Mouse (Mus musculus) hindbrain, embryonic 14.5 days (tissue): ENCODE data around the gene Tifab. TPM values are rescaled to one million over a fixed set of nuclear protein-coding genes. Genes with fewer than 3 reads are reported as not detected.

Experiments used
- ATAC-seq: fragments of 200-750 bp; cut with Nextera tagmentation; 2 replicates; pipeline ENCODE4 v1.8.0; 2017; ENCODE audit warnings: moderate number of reproducible peaks, mild to moderate bottlenecking, moderate TSS enrichment, moderate library complexity; ENCODE audit not compliant: low FRiP score
- DNase-seq: peaks from one replicate; pipeline ENCODE4 v3.0.0-alpha.2; 2015; ENCODE audit warnings: low spot score
- H3K27ac ChIP-seq: fragments of 300-500 bp; sonication (generic); 2 replicates; pipeline ENCODE4 v1.5.1; 2014; ENCODE audit warnings: mild to moderate bottlenecking, moderate library complexity
- H3K27me3 ChIP-seq: fragments of 300-500 bp; sonication (generic); 2 replicates; pipeline ENCODE4 v1.6.1; 2014; ENCODE audit warnings: mild to moderate bottlenecking, low read length, mixed read lengths; ENCODE audit not compliant: control insufficient read depth, insufficient read depth
- H3K36me3 ChIP-seq: fragments of 300-500 bp; sonication (generic); replicated peaks from 2 replicates; pipeline ENCODE4 v1.6.1; 2014; ENCODE audit not compliant: control insufficient read depth, insufficient read depth
- H3K4me1 ChIP-seq: fragments of 300-500 bp; sonication (generic); replicated peaks from 2 replicates; pipeline ENCODE4 v1.6.1; 2014; ENCODE audit warnings: antibody characterized with exemption, low read length, mixed read lengths; ENCODE audit not compliant: control insufficient read depth, insufficient read depth
- H3K4me2 ChIP-seq: fragments of 300-500 bp; sonication (generic); replicated peaks from 2 replicates; pipeline ENCODE4 v1.6.1; 2014; ENCODE audit warnings: mild to moderate bottlenecking, moderate library complexity
- H3K4me3 ChIP-seq: fragments of 300-500 bp; sonication (generic); replicated peaks from 2 replicates; pipeline ENCODE4 v1.5.1; 2014; ENCODE audit warnings: mild to moderate bottlenecking, low read length
- H3K9ac ChIP-seq: fragments of 300-500 bp; sonication (generic); 2 replicates; pipeline ENCODE4 v1.6.1; 2014
- H3K9me3 ChIP-seq: fragments of 300-500 bp; sonication (generic); 2 replicates; pipeline ENCODE4 v1.6.1; 2016; ENCODE audit warnings: low read length; ENCODE audit not compliant: control insufficient read depth
- WGBS: fragments of 180-500 bp; shearing (Covaris S2); extraction: QIAGEN DNeasy Blood & Tissue Kit; methylation state at CpG from one replicate; pipeline ENCODE4 v1.1.7; 2014; 5-methylcytosine and 5-hydroxymethylcytosine counted together
- polyA plus RNA-seq: library from polyadenylated mRNA; unstranded; fragments of >200 nt; fragmentation: Nextera tagmentation; extraction: Ambion mirVana; gene quantifications from 2 replicates; pipeline ENCODE4 v1.2.1, GENCODE M21; 2014

Gene Tifab
- polyA plus RNA-seq, 1 experiment from 2014 or later, result 0.37 TPM

GRCm38 (mm10) chr13:56189688-56190087 is 11.0 kb upstream of the Tifab start:
- Histone ChIP-seq H3K27ac (no peak overlapping the region), H3K4me3 (no peak overlapping the region), H3K4me1 (no peaks in the 10 kb centered on the region), H3K36me3 (no peaks in the 10 kb centered on the region), H3K27me3 (no peaks in the 10 kb centered on the region), H3K4me2 (no peak overlapping the region), H3K9ac (no peak overlapping the region), H3K9me3 (no peaks in the 10 kb centered on the region)
- DNase-seq (no peak), ATAC-seq (no peak)
- WGBS, result 79% methylated on average over 5 of the region's 5 CpGs

DNA sequence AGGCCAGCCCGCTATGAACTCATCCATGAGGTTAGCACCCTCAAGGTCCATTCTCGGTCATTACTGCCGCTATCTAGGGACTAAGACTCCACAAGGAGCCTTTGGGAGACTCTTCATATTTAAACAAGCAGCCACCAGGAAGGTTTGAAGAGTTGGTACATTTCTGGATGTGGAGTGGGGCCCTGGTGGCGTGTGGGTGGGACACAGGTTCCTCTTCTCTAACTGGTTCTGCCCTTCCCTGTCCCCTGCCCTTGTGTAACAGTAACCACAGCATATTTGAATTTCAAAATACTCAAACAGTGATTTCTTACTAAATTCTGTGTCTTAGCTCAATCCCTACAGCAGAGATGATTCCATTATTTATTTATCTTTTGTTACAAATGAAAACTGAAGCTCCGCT is 5.0 kb upstream of the Tifab start:
- Histone ChIP-seq H3K4me3 (no peak overlapping the region), H3K27me3 (no peaks in the 10 kb centered on the region), H3K36me3 (no peaks in the 10 kb centered on the region), H3K4me1 (no peaks in the 10 kb centered on the region), H3K9me3 (no peaks in the 10 kb centered on the region), H3K9ac (no peak overlapping the region), H3K4me2 (no peak overlapping the region), H3K27ac (no peak overlapping the region)
- 86% methylated on average over 5 of the region's 5 CpGs for WGBS
- DNase-seq (no peak), ATAC-seq (no peak)

DNA sequence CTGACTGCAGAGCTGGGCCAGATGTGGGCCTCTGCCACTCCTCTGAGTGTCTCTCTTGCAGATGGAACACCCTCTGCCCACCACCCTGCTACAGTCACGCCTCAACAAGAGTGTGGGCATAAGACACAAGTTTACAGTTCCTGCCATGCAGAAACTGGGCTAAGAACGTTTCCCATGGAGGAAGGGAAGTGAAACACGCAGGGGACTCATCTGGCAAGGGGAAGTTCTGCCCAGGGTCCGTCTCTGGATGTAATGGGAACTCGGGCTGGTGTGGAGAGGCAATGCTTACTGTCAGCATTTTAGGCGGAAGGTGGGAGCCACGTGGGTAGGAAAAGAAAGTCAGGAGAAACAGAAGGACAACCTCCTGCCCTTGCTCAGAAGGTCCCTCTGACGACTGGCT is 2.7 kb upstream of the Tifab start:
- no peak for ATAC-seq

GRCm38 (mm10) chr13:56176310-56176709 is 2.4 kb downstream of the Tifab start:
- Histone ChIP-seq H3K4me1 (no peaks in the 10 kb centered on the region), H3K27ac (no peak overlapping the region), H3K27me3 (no peaks in the 10 kb centered on the region), H3K9me3 (no peaks in the 10 kb centered on the region), H3K4me3 (no peak overlapping the region), H3K36me3 (no peaks in the 10 kb centered on the region), H3K4me2 (no peak overlapping the region), H3K9ac (no peak overlapping the region)
- WGBS, result 94% methylated on average over 9 of the region's 9 CpGs
- ATAC-seq (no peak), DNase-seq (no peak)

More for the DNA sequence above, 2.7 kb upstream of the Tifab start:
- H3K4me3 ChIP-seq, result no peak overlapping the region
- H3K4me1 ChIP-seq, result no peaks in the 10 kb centered on the region
- no peak overlapping the region for H3K4me2 ChIP-seq
- WGBS, result 74% methylated on average over 8 of the region's 8 CpGs
- no peaks in the 10 kb centered on the region for H3K36me3 ChIP-seq
- DNase-seq, result no peak
- no peak overlapping the region for H3K9ac ChIP-seq
- H3K9me3 ChIP-seq, result no peaks in the 10 kb centered on the region
- H3K27ac ChIP-seq, result no peak overlapping the region
- no peaks in the 10 kb centered on the region for H3K27me3 ChIP-seq

- ATAC-seq, result no peak
- Histone ChIP-seq H3K27me3 (no peaks in the 10 kb centered on the region), H3K4me2 (no peak overlapping the region), H3K27ac (no peak overlapping the region), H3K9me3 (no peaks in the 10 kb centered on the region), H3K4me1 (no peaks in the 10 kb centered on the region), H3K4me3 (no peak overlapping the region), H3K36me3 (no peaks in the 10 kb centered on the region), H3K9ac (no peak overlapping the region)
- DNase-seq, result no peak
- WGBS, result 70% methylated on average over 4 of the region's 4 CpGs
Observed at GRCm38 (mm10) chr13:56175848-56176247, 2.8 kb downstream of the Tifab start.

DNA sequence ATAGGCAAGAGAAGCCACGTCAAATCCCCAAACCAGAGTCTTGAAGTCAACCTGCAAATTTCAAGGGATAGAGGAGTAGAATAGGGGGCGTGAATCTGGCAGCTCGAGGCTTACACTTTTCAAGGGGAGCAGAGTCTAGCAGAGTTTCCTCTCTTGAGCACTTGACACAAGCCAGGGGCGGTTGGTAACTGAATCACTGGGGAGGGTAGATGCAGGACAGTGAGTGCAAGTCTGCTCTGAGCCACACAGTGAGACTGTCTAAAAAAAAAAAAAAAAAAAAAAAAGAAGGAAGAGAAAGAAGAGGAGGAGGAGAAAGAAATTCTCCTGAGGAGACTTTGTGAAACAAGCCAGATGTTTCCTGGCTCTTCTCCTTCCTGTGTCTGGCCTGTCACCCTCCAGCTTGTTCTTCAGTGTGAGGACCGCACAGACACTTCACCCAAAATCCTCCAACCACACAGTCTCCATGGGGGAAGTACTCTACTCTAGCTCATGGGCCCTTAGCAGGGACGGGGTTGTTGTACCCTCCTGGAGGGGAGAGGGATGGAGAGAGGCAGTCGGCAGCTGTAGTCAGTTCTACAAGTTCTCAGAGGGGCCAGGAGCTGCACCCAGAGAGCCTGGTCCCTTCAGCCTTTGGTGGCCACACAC is 5.7 kb downstream of the Tifab start:
- WGBS, result 83% methylated on average over 7 of the region's 7 CpGs
- Histone ChIP-seq H3K4me2 (no peak overlapping the region), H3K36me3 (no peaks in the 10 kb centered on the region), H3K27me3 (no peaks in the 10 kb centered on the region), H3K9ac (no peak overlapping the region), H3K9me3 (no peaks in the 10 kb centered on the region), H3K4me3 (no peak overlapping the region), H3K27ac (no peak overlapping the region), H3K4me1 (peaks cover 7% of the 10 kb centered on the region; the same call in 1 of the 2 replicates)
- ATAC-seq (no peak), DNase-seq (no peak)

GRCm38 (mm10) chr13:56172106-56172505 is 6.6 kb downstream of the Tifab start:
- no peak overlapping the region for H3K4me3 ChIP-seq
- H3K4me2 ChIP-seq, result no peak overlapping the region
- H3K27me3 ChIP-seq, result no peaks in the 10 kb centered on the region
- H3K27ac ChIP-seq, result no peak overlapping the region
- no peaks in the 10 kb centered on the region for H3K36me3 ChIP-seq
- 81% methylated on average over 7 of the region's 7 CpGs for WGBS
- no peak for DNase-seq
- H3K4me1 ChIP-seq, result peaks cover 12% of the 10 kb centered on the region; the same call in 1 of the 2 replicates
- no peak overlapping the region for H3K9ac ChIP-seq
- H3K9me3 ChIP-seq, result no peaks in the 10 kb centered on the region
- no peak for ATAC-seq

GRCm38 (mm10) chr13:56168403-56168781 is 10.3 kb downstream of the Tifab start:
- Histone ChIP-seq H3K4me3 (no peak overlapping the region), H3K9me3 (no peaks in the 10 kb centered on the region), H3K4me2 (no peak overlapping the region), H3K36me3 (no peaks in the 10 kb centered on the region), H3K27ac (0 out of 2 replicates have a peak overlapping the region, but pooled peaks have one; percentile 14), H3K9ac (0 out of 2 replicates have a peak overlapping the region, but pooled peaks have one; percentile 3), H3K27me3 (no peaks in the 10 kb centered on the region), H3K4me1 (peaks cover 12% of the 10 kb centered on the region; the same call in 1 of the 2 replicates)
- WGBS, result 60% methylated on average over 3 of the region's 3 CpGs
- DNase-seq (no peak), ATAC-seq (no peak)

DNA sequence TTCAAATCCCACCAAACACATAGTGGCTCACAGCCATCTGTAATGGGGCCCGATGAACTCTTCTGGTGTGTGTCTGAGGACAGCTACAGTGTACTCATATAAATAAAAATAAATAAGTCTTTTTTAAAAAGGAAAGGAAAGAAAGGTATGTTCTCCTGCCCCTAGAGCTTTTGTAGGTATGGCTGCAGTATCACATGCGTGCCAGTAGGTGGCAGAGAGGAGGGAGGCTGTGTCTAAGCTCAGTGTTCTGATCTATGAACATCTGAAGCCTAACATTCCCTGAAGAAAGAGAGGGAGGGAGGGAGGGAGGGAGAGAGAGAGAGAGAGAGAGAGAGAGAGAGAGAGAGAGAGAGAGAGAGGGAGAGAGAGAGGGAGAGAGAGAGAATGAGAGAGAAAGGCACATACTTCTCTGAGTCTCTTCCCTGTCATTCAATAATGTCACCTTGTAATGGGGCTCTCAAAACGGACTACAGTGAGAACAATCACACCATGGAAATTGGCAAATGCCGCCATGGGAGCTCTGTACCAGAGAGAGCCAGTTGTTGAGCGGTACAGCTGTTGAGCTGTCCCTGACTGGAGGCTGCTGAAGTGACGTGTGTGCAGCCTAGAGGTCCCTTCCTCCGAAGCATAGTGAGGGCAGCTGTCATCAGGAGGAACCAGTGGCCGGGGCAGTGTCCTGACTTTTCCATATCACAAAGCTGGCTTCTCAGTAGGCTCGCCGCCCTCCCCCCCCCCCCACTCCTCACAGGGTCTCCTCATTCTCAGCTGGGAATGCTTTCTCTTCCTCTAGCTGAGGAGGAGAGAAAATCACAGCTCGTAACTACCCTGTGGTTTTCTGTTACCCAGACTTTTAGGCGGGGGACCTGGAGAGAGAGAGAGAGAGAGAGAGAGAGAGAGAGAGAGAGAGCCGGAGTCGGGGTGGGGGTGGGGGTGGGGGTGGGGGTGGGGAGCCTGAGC is 11.0 kb downstream of the Tifab start:
- 38% methylated on average over 13 of the region's 14 CpGs for WGBS
- no peak overlapping the region for H3K4me3 ChIP-seq
- H3K27me3 ChIP-seq, result no peaks in the 10 kb centered on the region
- H3K4me1 ChIP-seq, result peaks cover 12% of the 10 kb centered on the region; the same call in 1 of the 2 replicates
- no peak for DNase-seq
- H3K9me3 ChIP-seq, result no peaks in the 10 kb centered on the region
- peak; percentile 70 for ATAC-seq
- H3K27ac ChIP-seq, result no peak overlapping the region
- H3K9ac ChIP-seq, result no peak overlapping the region
- no peak overlapping the region for H3K4me2 ChIP-seq
- no peaks in the 10 kb centered on the region for H3K36me3 ChIP-seq
